Mouse (Mus musculus) embryonic stem cell, embryonic (primary cell): ENCODE data around the gene Cdc42se1.

Source experiments
- CTCF ChIA-PET, 4 experiments: fragments of 300-600 bp in 2 of 4; fragments of 350-600 bp in 2 of 4; sonication (Branson Sonifier 250); formaldehyde crosslinking; loops; one replicate each; lab custom pipeline; 2022; ENCODE audit warnings: inconsistent platforms in 2 of 4; lab: Charles Lee
- POLR2A ChIA-PET, 4 experiments: fragments of 300-600 bp in 2 of 4; fragments of 350-600 bp in 2 of 4; sonication (Branson Sonifier 250); formaldehyde crosslinking; loops; one replicate each; lab custom pipeline; 2022; ENCODE audit warnings: antibody characterized with exemption in 4 of 4, inconsistent platforms in 1 of 4; lab: Charles Lee

Gene Cdc42se1

GRCm38 (mm10) chr3:95231298-95232221, 3.0 kb downstream of the Cdc42se1 start, which contains the start of gene Mllt11:
Gene Mllt11 (minus strand): TSS chr3:95232171.
- POLR2A ChIA-PET = interaction anchor here (0.6 to 19.2 kb wide), 54 partner anchors 7 to 1181 kb away, joined by 3 to 360 read pairs (median 5); partner anchors contain the start of genes Gm128 (in 4 of the 4), Gabpb2 (in 3 of the 4), Bnipl (in 2 of the 4) and Mindy1 (in 2 of the 4)

DNA sequence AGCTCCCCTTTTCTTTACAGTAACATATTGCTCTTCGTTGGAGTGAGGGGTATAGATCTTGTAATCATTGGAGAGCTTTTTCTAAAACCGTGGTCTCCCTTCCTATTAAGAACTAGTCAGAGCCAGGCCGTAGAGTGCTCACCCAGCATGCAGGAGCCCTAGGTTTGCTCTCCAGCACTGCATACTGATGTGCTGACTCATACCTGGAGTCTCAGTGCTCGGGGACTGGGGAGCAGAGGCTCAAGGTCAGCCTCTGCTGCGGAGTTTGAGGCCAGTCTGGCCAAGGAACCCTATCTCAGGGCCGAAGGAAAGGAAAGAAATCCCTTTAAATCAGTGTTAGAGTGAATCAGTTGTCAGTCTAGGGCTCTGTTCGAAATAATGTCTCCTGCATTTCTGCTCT, 4.2 kb downstream of the Cdc42se1 start:
- POLR2A ChIA-PET = interaction anchor here in 3 of 4 experiments (0.6 to 19.2 kb wide), 16 partner anchors 9 to 217 kb away, joined by 3 to 360 read pairs (median 12); partner anchors contain the start of genes Gabpb2 (in 3 of the 3), Gm128 (in 2 of the 3), Prune1 (in 2 of the 3) and Mindy1 (in 1 of the 3)
- CTCF ChIA-PET = no interaction called here

More at GRCm38 (mm10) chr3:95231298-95232221, 3.0 kb downstream of the Cdc42se1 start, which contains the start of gene Mllt11:
- CTCF ChIA-PET = interaction anchor here (0.5 to 2.1 kb wide), 15 partner anchors 9 to 383 kb away, joined by 3 to 16 read pairs (median 3); partner anchors contain the start of genes Gabpb2 (in 2 of the 4) and Gm128 (in 1 of the 4)

GRCm38 (mm10) chr3:95233303-95233980, 4.9 kb downstream of the Cdc42se1 start:
- POLR2A ChIA-PET = interaction anchor here in 2 of 4 experiments (0.8 to 19.2 kb wide), 6 partner anchors 9 to 49 kb away, joined by 4 to 360 read pairs (median 8); partner anchors contain the start of genes Gabpb2 (in 2 of the 2), Bnipl (in 1 of the 2), Gm128 (in 1 of the 2) and Mindy1 (in 1 of the 2)
- CTCF ChIA-PET = interaction anchor here in 1 of 4 experiments (0.7 kb wide), 1 partner anchor 59 kb away, joined by 4 read pairs; no protein-coding TSS in a partner anchor

DNA sequence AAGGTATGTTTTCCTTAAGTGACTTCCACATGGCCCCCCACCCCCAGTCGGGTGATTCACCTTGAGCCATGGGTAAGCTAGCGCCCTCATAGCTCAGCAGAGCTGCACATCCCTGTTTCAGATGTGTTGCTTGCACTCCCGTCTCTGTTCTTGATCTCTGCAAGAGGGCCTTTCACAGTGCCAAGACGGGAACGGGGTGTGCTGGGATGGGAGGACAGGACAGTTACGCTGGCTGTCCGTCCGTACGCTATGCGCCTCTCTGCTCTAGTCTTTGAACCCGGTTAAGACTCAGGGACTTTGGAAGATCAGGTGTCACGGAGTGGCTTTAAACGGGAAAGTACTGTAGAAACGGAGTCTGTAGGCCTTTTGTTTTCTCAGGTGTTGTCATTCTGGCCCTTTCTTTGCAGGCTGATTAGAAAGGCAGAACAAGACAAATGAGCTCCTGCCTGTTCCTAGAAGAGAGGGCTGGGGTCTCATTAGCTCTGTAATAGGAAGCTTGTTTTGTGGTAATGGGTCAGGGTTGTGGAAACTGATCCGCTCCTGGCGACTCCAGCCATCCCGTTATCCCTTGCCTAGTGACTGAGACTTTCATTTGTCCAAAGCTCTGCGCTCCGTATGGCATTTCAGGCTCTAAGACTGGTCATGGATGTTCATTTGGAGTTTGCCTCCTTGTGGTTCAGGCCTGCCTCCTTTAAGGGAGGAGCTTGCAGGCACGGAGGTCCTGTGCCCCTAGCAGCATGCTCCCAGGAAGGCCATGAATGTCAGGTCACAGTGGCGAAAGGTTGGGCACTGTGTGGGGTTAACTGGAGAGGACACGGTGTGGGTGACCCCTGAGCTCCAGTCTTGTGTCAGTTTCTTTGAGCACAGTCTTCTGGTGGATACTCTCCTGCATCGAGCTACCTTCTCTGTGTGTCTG, 7.1 kb downstream of the Cdc42se1 start:
- CTCF ChIA-PET = interaction anchor here in 3 of 4 experiments (0.5 to 1.4 kb wide), 5 partner anchors 12 to 963 kb away, joined by 3 to 5 read pairs (median 3); partner anchors contain the start of genes Gabpb2 (in 1 of the 3) and Tmod4 (in 1 of the 3)
- POLR2A ChIA-PET = interaction anchor here in 3 of 4 experiments (0.6 to 19.2 kb wide), 36 partner anchors 8 to 398 kb away, joined by 3 to 360 read pairs (median 4); partner anchors contain the start of genes Gabpb2 (in 2 of the 3), Prune1 (in 2 of the 3), Bnipl (in 1 of the 3) and Cdc42se1 (in 1 of the 3)

DNA sequence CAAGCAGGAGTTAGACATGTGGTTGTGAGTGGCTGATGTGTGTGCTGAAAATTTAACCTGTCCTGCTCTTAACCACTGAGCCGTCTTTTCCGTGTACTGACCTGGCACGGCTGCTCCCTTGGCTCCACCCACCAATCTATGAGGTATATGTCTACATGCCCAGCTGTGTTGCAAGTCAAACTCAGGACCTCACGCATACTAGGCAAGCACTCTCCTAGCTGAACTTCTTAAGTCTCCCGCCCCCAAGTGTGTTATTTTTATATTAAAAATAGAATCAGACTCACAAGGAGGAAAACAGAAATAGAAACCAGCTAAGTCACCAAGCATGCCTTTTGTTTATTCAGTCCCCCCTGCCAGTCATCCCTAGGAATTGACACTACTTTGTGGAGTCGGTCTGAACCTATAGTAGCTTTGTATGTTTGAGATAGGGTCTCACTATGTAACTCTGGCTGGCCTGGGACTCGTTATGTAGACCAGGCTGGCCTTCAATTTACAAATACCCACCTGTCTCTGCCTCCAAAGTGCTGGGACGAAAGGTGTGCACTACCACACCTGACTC, 9.1 kb downstream of the Cdc42se1 start:
- CTCF ChIA-PET = no interaction called here
- POLR2A ChIA-PET = interaction anchor here in 2 of 4 experiments (0.6 to 19.2 kb wide), 4 partner anchors 9 to 149 kb away, joined by 3 to 360 read pairs (median 13); partner anchors contain the start of genes Gabpb2 (in 2 of the 2) and Cdc42se1 (in 1 of the 2)

DNA sequence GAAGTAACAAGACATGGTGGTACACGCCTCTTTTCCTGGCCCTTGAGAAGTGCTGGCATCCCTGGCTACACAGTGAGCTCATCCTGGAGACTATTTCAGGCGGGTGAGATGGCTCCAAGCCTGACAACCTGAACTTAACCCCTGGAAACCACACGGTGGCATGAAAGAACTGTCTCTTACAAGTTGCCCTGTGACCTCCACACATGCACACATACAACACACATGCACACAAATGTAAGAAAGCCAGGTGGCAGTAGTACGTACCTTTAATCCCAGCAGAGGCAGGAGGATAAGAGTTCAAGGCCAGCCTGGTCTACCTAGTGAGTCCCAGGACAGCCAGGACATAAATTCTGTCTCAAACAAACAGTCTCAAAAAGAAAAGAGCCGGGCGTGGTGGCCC, 10.5 kb downstream of the Cdc42se1 start:
- POLR2A ChIA-PET = interaction anchor here in 3 of 4 experiments (0.7 to 19.2 kb wide), 12 partner anchors 7 to 79 kb away, joined by 3 to 360 read pairs (median 6); partner anchors contain the start of genes Gabpb2 (in 2 of the 3), Bnipl (in 1 of the 3), Mllt11 (in 1 of the 3) and Sema6c (in 1 of the 3)

DNA sequence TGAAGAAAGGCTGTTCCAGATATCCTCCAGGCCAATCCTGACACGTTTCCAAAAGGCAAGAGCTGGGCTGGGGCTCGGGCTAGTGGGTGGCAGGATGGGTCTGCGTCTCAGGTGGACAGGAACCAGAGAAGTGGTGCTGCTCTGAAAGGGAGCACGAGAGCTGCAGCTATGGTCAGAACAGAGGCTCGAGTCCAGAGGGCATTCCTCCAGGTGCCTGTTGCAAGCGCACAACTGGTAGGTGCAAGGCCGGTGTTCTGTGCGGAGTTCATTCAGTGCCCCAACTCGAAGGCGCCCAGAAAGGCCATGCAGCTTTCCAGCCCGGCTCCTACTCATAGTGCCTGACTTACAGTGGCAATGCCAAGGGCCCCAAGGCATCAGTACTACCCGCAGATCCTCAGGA, 11.4 kb downstream of the Cdc42se1 start:
- POLR2A ChIA-PET = interaction anchor here in 3 of 4 experiments (0.6 to 19.2 kb wide), 20 partner anchors 8 to 224 kb away, joined by 3 to 360 read pairs (median 8); partner anchors contain the start of genes Bnipl (in 2 of the 3), Cdc42se1 (in 2 of the 3), Gabpb2 (in 2 of the 3) and Mllt11 (in 2 of the 3)

More for the DNA sequence above, 10.5 kb downstream of the Cdc42se1 start:
- CTCF ChIA-PET = interaction anchor here in 1 of 4 experiments (0.9 to 1.4 kb wide), 3 partner anchors 8 to 96 kb away, joined by 3 to 4 read pairs (median 3); no protein-coding TSS in a partner anchor

GRCm38 (mm10) chr3:95240900-95241299, 12.4 kb downstream of the Cdc42se1 start:
- ChIA-PET POLR2A (interaction anchor here (0.6 to 19.2 kb wide), 37 partner anchors 9 to 411 kb away, joined by 3 to 360 read pairs (median 5); partner anchors contain the start of genes Bnipl (in 3 of the 4), Gabpb2 (in 3 of the 4), Cdc42se1 (in 2 of the 4) and Mllt11 (in 2 of the 4)), CTCF (interaction anchor here in 3 of 4 experiments (0.5 to 2.4 kb wide), 9 partner anchors 10 to 616 kb away, joined by 3 to 8 read pairs (median 4); partner anchors contain the start of genes Bnipl (in 1 of the 3) and Gabpb2 (in 1 of the 3))

More for the DNA sequence above, 11.4 kb downstream of the Cdc42se1 start:
- CTCF ChIA-PET = interaction anchor here in 3 of 4 experiments (0.5 to 2.4 kb wide), 5 partner anchors 9 to 97 kb away, joined by 3 to 7 read pairs (median 4); partner anchors contain the start of gene Gabpb2 (in 1 of the 3)

DNA sequence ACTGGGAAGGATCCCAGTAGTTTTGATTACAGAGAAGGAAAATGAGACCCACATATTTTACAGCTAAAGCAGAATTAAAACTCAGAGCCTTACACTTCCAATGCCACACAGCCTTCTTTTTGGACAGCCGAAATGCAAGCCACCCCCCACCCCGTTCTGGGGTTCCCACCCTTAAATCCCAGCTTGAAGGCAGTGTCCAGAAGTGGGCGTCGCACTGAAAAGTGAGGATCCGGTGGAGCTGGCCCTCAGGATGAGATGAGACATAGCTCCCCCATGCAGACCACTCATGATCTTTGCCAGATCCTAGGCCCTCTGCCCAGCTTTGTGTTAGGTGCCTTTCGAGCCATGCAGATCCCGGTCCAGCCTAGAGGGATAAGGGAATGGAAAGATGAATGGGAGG, 13.0 kb downstream of the Cdc42se1 start, which contains the start of gene Gm128:
Gene Gm128, minus strand, starts transcription at position 101 of the 400 bp plus-strand sequence.
- CTCF ChIA-PET = interaction anchor here (0.6 to 2.4 kb wide), 6 partner anchors 10 to 143 kb away, joined by 3 to 7 read pairs (median 3); partner anchors contain the start of gene Anxa9 (in 1 of the 4)
- POLR2A ChIA-PET = interaction anchor here (0.6 to 19.2 kb wide), 35 partner anchors 8 to 410 kb away, joined by 3 to 360 read pairs (median 5); partner anchors contain the start of genes Bnipl (in 3 of the 4), Gabpb2 (in 3 of the 4), Cdc42se1 (in 2 of the 4) and Mllt11 (in 2 of the 4)

DNA sequence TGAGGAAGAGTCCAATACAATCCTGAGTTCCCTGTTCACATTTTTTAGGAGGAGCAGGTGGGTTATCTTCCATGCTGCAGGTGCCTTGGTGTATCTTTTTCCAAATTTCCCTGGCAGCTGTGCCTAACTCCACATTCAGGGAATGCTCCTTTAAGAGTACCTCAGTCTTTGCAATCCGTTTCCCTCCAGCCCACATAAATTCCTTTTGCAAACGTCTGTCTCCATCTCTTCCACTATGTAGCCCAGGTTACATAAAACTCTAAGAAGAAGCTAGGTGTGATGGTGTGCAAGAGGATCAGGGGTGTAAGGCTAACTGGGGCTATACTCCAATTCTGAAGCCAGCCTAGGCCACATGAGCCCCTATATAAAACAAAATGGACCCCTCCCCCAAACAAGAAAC, 14.6 kb downstream of the Cdc42se1 start:
- ChIA-PET POLR2A (interaction anchor here in 3 of 4 experiments (0.5 to 19.2 kb wide), 11 partner anchors 8 to 385 kb away, joined by 4 to 360 read pairs (median 5); partner anchors contain the start of genes Cdc42se1 (in 3 of the 3), Mllt11 (in 2 of the 3), Bnipl (in 1 of the 3) and Gabpb2 (in 1 of the 3)), CTCF (interaction anchor here in 1 of 4 experiments (0.6 kb wide), 1 partner anchor 59 kb away, joined by 3 read pairs; no protein-coding TSS in a partner anchor)

GRCm38 (mm10) chr3:95246465-95247231, 18.1 kb downstream of the Cdc42se1 start:
- CTCF ChIA-PET = no interaction called here
- POLR2A ChIA-PET = interaction anchor here in 2 of 4 experiments (0.7 to 2.9 kb wide), 3 partner anchors 9 to 17 kb away, joined by 4 to 9 read pairs (median 4); no protein-coding TSS in a partner anchor

DNA sequence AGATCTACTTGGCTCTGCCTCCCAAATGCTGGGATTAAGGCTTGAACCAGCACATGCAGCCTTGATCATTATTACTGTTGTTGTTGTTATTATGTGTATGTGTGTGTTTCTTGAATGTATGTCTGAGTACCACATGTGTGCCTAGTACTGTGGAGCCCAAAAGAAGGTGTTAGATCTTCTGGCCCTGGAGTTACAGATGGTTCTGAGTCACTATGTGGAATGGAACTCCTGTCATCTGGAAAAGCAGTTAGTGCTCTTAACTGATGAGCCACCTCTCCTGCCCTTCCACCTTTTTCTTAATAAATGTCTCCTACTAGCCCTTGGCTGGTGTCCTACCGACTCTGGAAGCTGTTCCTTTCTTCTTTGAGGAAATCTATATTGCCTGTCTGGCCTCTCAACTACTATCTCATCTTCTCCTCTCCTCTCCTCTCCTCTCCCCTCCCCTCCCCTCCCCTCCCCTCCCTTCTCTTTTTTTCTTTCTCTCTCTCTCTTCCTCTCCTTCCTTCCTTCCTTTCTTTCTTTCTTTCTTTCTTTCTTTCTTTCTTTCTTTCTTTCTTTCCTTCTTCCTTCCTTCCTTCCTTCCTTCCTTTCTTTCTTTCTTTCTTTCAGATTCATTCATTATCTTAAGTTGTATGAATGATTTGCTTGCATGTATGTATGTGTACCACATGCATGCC, 19.3 kb downstream of the Cdc42se1 start:
- ChIA-PET POLR2A (interaction anchor here in 2 of 4 experiments (0.7 to 2.9 kb wide), 11 partner anchors 10 to 47 kb away, joined by 3 to 11 read pairs (median 3); partner anchors contain the start of gene Gabpb2 (in 1 of the 2)), CTCF (interaction anchor here in 2 of 4 experiments (0.6 to 0.8 kb wide), 2 partner anchors 23 to 268 kb away, joined by 3 to 4 read pairs; no protein-coding TSS in a partner anchor)

GRCm38 (mm10) chr3:95250361-95250760, 21.8 kb downstream of the Cdc42se1 start:
- ChIA-PET POLR2A (interaction anchor here in 3 of 4 experiments (1.3 to 3.7 kb wide), 8 partner anchors 9 to 33 kb away, joined by 4 to 18 read pairs (median 10); partner anchors contain the start of genes Gabpb2 (in 2 of the 3), Gm128 (in 2 of the 3) and Prune1 (in 1 of the 3)), CTCF (no interaction called here)
